Mouse (Mus musculus): ENCODE data around the gene Uba5. TPM values are rescaled to one million over a fixed set of nuclear protein-coding genes. Genes with fewer than 3 reads are reported as not detected.

Uba5 gene
- polyA plus RNA-seq, 1 experiment, result 57.5 TPM

- DNase-seq (ENCODE audit: extremely low spot score in 1 of 2, low spot score in 1 of 2), result no peak
Observed at GRCm38 (mm10) chr9:104064571-104064970, 1.6 kb upstream of the Uba5 start.

GRCm38 (mm10) chr9:104063244-104063961, 469 bp upstream of the Uba5 start, which contains the start of gene Acad11:
Acad11 (plus strand) TSS chr9:104063377.
- peak; percentile 69 to 91 for DNase-seq (ENCODE audit: extremely low spot score in 1 of 2, low spot score in 1 of 2)

GRCm38 (mm10) chr9:104051028-104051427, 11.9 kb downstream of the Uba5 start:
- DNase-seq (ENCODE audit: extremely low spot score in 1 of 2, low spot score in 1 of 2), result no peak

GRCm38 (mm10) chr9:104043676-104044075, 19.3 kb downstream of the Uba5 start:
- DNase-seq (ENCODE audit: extremely low spot score in 1 of 2, low spot score in 1 of 2), result no peak

GRCm38 (mm10) chr9:104040362-104040761, 22.6 kb downstream of the Uba5 start, which contains the start of gene Gm28305:
Gm28305 (plus strand) TSS chr9:104040662.
- DNase-seq (ENCODE audit: extremely low spot score in 1 of 2, low spot score in 1 of 2), result no peak

- DNase-seq (ENCODE audit: extremely low spot score in 1 of 2, low spot score in 1 of 2), result no peak
Observed at GRCm38 (mm10) chr9:104039742-104040141, 23.2 kb downstream of the Uba5 start.

GRCm38 (mm10) chr9:104039031-104039695, 23.8 kb downstream of the Uba5 start:
- no peak for DNase-seq (ENCODE audit: extremely low spot score in 1 of 2, low spot score in 1 of 2)

- DNase-seq (ENCODE audit: extremely low spot score in 1 of 2, low spot score in 1 of 2), result no peak
Observed at GRCm38 (mm10) chr9:104038266-104038665, 24.7 kb downstream of the Uba5 start.

- DNase-seq (ENCODE audit: extremely low spot score in 1 of 2, low spot score in 1 of 2), result peak; percentile 38 to 87
Observed at GRCm38 (mm10) chr9:104035261-104036015, 27.5 kb downstream of the Uba5 start.

GRCm38 (mm10) chr9:104034718-104035117, 28.2 kb downstream of the Uba5 start:
- no peak for DNase-seq (ENCODE audit: extremely low spot score in 1 of 2, low spot score in 1 of 2)

- no peak for DNase-seq (ENCODE audit: extremely low spot score in 1 of 2, low spot score in 1 of 2)
Observed at GRCm38 (mm10) chr9:104034231-104034630, 28.7 kb downstream of the Uba5 start.

GRCm38 (mm10) chr9:104029861-104030260, 33.1 kb downstream of the Uba5 start:
- peak in 1 of 2 experiments; percentile 5 for DNase-seq (ENCODE audit: extremely low spot score in 1 of 2, low spot score in 1 of 2)

GRCm38 (mm10) chr9:104027186-104027585, 35.7 kb downstream of the Uba5 start:
- DNase-seq (ENCODE audit: extremely low spot score in 1 of 2, low spot score in 1 of 2), result no peak

- no peak for DNase-seq (ENCODE audit: extremely low spot score in 1 of 2, low spot score in 1 of 2)
Observed at GRCm38 (mm10) chr9:104021026-104021425, 41.9 kb downstream of the Uba5 start.

- peak in 1 of 2 experiments; percentile 47 for DNase-seq (ENCODE audit: extremely low spot score in 1 of 2, low spot score in 1 of 2)
Observed at GRCm38 (mm10) chr9:104014526-104014925, 48.4 kb downstream of the Uba5 start.

- peak; percentile 46 to 77 for DNase-seq (ENCODE audit: extremely low spot score in 1 of 2, low spot score in 1 of 2)
Observed at GRCm38 (mm10) chr9:104002913-104003330, 60.0 kb downstream of the Uba5 start.

- peak; percentile 99 to 100 for DNase-seq (ENCODE audit: extremely low spot score in 1 of 2, low spot score in 1 of 2)
Observed at GRCm38 (mm10) chr9:104001921-104002859, 60.7 kb downstream of the Uba5 start, which contains the start of gene Nphp3. Nphp3 (plus strand) TSS chr9:104002544.

- no peak for DNase-seq (ENCODE audit: extremely low spot score in 1 of 2, low spot score in 1 of 2)
Observed at GRCm38 (mm10) chr9:104000601-104001000, 62.3 kb downstream of the Uba5 start.
